Mouse (Mus musculus): ENCODE results near the gene Evl.

- TF ChIP-seq CTCF (IDR thresholded peaks at IDR 0.05; ENCODE audit: borderline replicate concordance, insufficient read depth, low read length), result no peak
- no peak for TF ChIP-seq POLR2A (IDR thresholded peaks at IDR 0.05; ENCODE audit: low read depth, low read length)
These were observed 96.6 kb downstream of the Evl start for GRCm38 (mm10) chr12:108651053-108651660.
